Mouse (Mus musculus) lung, adult 2 months (tissue): ENCODE data around the gene Ank.

Source experiments
- CTCF ChIP-seq: fragments of 200-500 bp; IDR thresholded peaks from 2 replicates; pipeline ENCODE4 v1.5.1; 2011; ENCODE audit warnings: mild to moderate bottlenecking, low read length, control low read depth; ENCODE audit not compliant: insufficient read depth
- POLR2A ChIP-seq: fragments of 200-500 bp; IDR thresholded peaks from 2 replicates; pipeline ENCODE4 v1.6.1; 2011; ENCODE audit warnings: low read depth, mild to moderate bottlenecking, control low read depth, low read length, borderline replicate concordance; ENCODE audit errors: extremely low read depth

- TF ChIP-seq CTCF (0 out of 2 replicates have a peak, but pooled peaks have one; percentile 6), POLR2A (no peak)
These were observed 154.2 kb downstream of the Ank start for GRCm38 (mm10) chr15:27620475-27621185.
